Mouse (Mus musculus) forebrain, embryonic 11.5 days (tissue): ENCODE measurements around the gene Recql5. TPM values are rescaled to one million over a fixed set of nuclear protein-coding genes. Genes with fewer than 3 reads are reported as not detected.

Experiments used
- ATAC-seq: fragments of 200-750 bp; cut with Nextera tagmentation; replicated peaks from 2 replicates; pipeline ENCODE4 v1.8.0; 2017; ENCODE audit warnings: moderate TSS enrichment; ENCODE audit not compliant: low FRiP score
- DNase-seq: peaks from one replicate; pipeline ENCODE4 v3.0.0-alpha.2; 2017; ENCODE audit warnings: low spot score
- H3K27ac ChIP-seq: fragments of 300-500 bp; sonication (generic); 2 replicates; pipeline ENCODE4 v1.5.1; 2014; ENCODE audit warnings: low read depth, low read length
- H3K27me3 ChIP-seq: fragments of 300-500 bp; sonication (generic); 2 replicates; pipeline ENCODE4 v1.6.1; 2014; ENCODE audit warnings: mild to moderate bottlenecking, low read length, mixed read lengths; ENCODE audit not compliant: control insufficient read depth, insufficient read depth
- H3K36me3 ChIP-seq: fragments of 300-500 bp; sonication (generic); 2 replicates; pipeline ENCODE4 v1.6.1; 2014; ENCODE audit warnings: mild to moderate bottlenecking, low read length, moderate library complexity, mixed read lengths; ENCODE audit not compliant: control insufficient read depth, insufficient read depth
- H3K4me1 ChIP-seq: fragments of 300-500 bp; sonication (generic); replicated peaks from 2 replicates; pipeline ENCODE4 v1.6.1; 2014; ENCODE audit warnings: low read length, mixed read lengths; ENCODE audit not compliant: control insufficient read depth, insufficient read depth
- H3K4me2 ChIP-seq: fragments of 300-500 bp; sonication (generic); 2 replicates; pipeline ENCODE4 v1.6.1; 2014; ENCODE audit warnings: low read depth, mild to moderate bottlenecking, low read length, moderate library complexity, mixed read lengths; ENCODE audit not compliant: severe bottlenecking
- H3K4me3 ChIP-seq: fragments of 300-500 bp; sonication (generic); 2 replicates; pipeline ENCODE4 v1.5.1; 2014; ENCODE audit warnings: low read depth, low read length
- H3K9ac ChIP-seq: fragments of 300-500 bp; sonication (generic); 2 replicates; pipeline ENCODE4 v1.6.1; 2014; ENCODE audit warnings: low read length
- H3K9me3 ChIP-seq: fragments of 300-500 bp; sonication (generic); 2 replicates; pipeline ENCODE4 v1.6.1; 2016; ENCODE audit warnings: low read length, mixed read lengths; ENCODE audit not compliant: control insufficient read depth
- WGBS: fragments of 180-500 bp; shearing (Covaris S2); extraction: QIAGEN DNeasy Blood & Tissue Kit; methylation state at CpG from one replicate; pipeline ENCODE4 v1.1.7; 2014; 5-methylcytosine and 5-hydroxymethylcytosine counted together
- polyA plus RNA-seq: library from polyadenylated mRNA; unstranded; fragments of >200 nt; fragmentation: Nextera tagmentation; extraction: Ambion mirVana; gene quantifications from 2 replicates; pipeline ENCODE4 v1.2.1, GENCODE M21; 2014

The Recql5 gene
- polyA plus RNA-seq, 1 experiment from 2014 or later: 28.3 TPM

GRCm38 (mm10) chr11:115964977-115965604, 31.8 kb upstream of the Recql5 start:
- ATAC-seq (no peak), DNase-seq (no peak)
- Histone ChIP-seq H3K4me1 (no peaks in the 10 kb centered on the region), H3K4me3 (no peak overlapping the region), H3K27me3 (no peaks in the 10 kb centered on the region), H3K9me3 (no peaks in the 10 kb centered on the region), H3K36me3 (peaks cover 28% of the 10 kb centered on the region), H3K27ac (no peak overlapping the region), H3K9ac (no peak overlapping the region), H3K4me2 (no peak overlapping the region)
- 90% methylated on average over 10 of the region's 10 CpGs for WGBS

GRCm38 (mm10) chr11:115962651-115963412, 29.6 kb upstream of the Recql5 start:
- H3K36me3 ChIP-seq: peaks cover 30% of the 10 kb centered on the region
- no peak overlapping the region for H3K4me3 ChIP-seq
- no peak overlapping the region for H3K4me2 ChIP-seq
- H3K9ac ChIP-seq: no peak overlapping the region
- H3K27me3 ChIP-seq: no peaks in the 10 kb centered on the region
- 91% methylated on average over 9 of the region's 9 CpGs for WGBS
- H3K4me1 ChIP-seq: no peaks in the 10 kb centered on the region
- no peak overlapping the region for H3K27ac ChIP-seq
- H3K9me3 ChIP-seq: no peaks in the 10 kb centered on the region
- no peak for DNase-seq
- no peak for ATAC-seq

GRCm38 (mm10) chr11:115959018-115959417, 25.7 kb upstream of the Recql5 start:
- peaks cover 17% of the 10 kb centered on the region for H3K36me3 ChIP-seq
- 93% methylated on average over 9 of the region's 9 CpGs for whole genome bisulfite sequencing

GRCm38 (mm10) chr11:115957971-115958370, 24.7 kb upstream of the Recql5 start:
- Histone ChIP-seq H3K4me3 (no peak overlapping the region), H3K9ac (no peak overlapping the region), H3K4me1 (no peaks in the 10 kb centered on the region; the same call in none of the 2 replicates), H3K36me3 (peaks cover 12% of the 10 kb centered on the region), H3K4me2 (no peak overlapping the region), H3K27me3 (no peaks in the 10 kb centered on the region), H3K9me3 (no peaks in the 10 kb centered on the region), H3K27ac (no peak overlapping the region)
- 74% methylated on average over 7 of the region's 7 CpGs for WGBS
- DNase-seq: no peak
- no peak for ATAC-seq

More at GRCm38 (mm10) chr11:115959018-115959417, 25.7 kb upstream of the Recql5 start:
- Histone ChIP-seq H3K9me3 (no peaks in the 10 kb centered on the region), H3K9ac (no peak overlapping the region), H3K4me3 (no peak overlapping the region), H3K27me3 (no peaks in the 10 kb centered on the region), H3K4me2 (no peak overlapping the region), H3K27ac (no peak overlapping the region), H3K4me1 (no peaks in the 10 kb centered on the region; the same call in none of the 2 replicates)
- no peak for DNase-seq
- no peak for ATAC-seq

- WGBS: 5% methylated on average over 4 of the region's 4 CpGs
- H3K9ac ChIP-seq: no peak overlapping the region
- H3K27ac ChIP-seq: peak overlapping the region; percentile 14; the same call in 1 of the 2 replicates
- ATAC-seq: no peak
- no peak overlapping the region for H3K4me3 ChIP-seq
- H3K36me3 ChIP-seq: peaks cover 10% of the 10 kb centered on the region; the same call in 1 of the 2 replicates
- H3K9me3 ChIP-seq: no peaks in the 10 kb centered on the region
- DNase-seq: no peak
- no peak overlapping the region for H3K4me2 ChIP-seq
- no peaks in the 10 kb centered on the region for H3K27me3 ChIP-seq
- no peaks in the 10 kb centered on the region; the same call in none of the 2 replicates for H3K4me1 ChIP-seq
These were observed 23.2 kb upstream of the Recql5 start for GRCm38 (mm10) chr11:115956453-115956852.

GRCm38 (mm10) chr11:115955195-115955858, 22.1 kb upstream of the Recql5 start:
- H3K27ac ChIP-seq: no peak overlapping the region
- no peak overlapping the region for H3K4me3 ChIP-seq
- H3K4me2 ChIP-seq: no peak overlapping the region
- H3K9me3 ChIP-seq: no peaks in the 10 kb centered on the region
- H3K9ac ChIP-seq: no peak overlapping the region
- ATAC-seq (no peak), DNase-seq (no peak)
- H3K4me1 ChIP-seq: no peaks in the 10 kb centered on the region; the same call in none of the 2 replicates
- peaks cover 6% of the 10 kb centered on the region; the same call in 1 of the 2 replicates for H3K36me3 ChIP-seq
- 70% methylated on average over 10 of the region's 10 CpGs for WGBS
- no peaks in the 10 kb centered on the region for H3K27me3 ChIP-seq

GRCm38 (mm10) chr11:115954712-115955111, 21.4 kb upstream of the Recql5 start:
- Histone ChIP-seq H3K4me3 (no peak overlapping the region), H3K4me1 (no peaks in the 10 kb centered on the region; the same call in none of the 2 replicates), H3K9me3 (no peaks in the 10 kb centered on the region), H3K27ac (no peak overlapping the region), H3K27me3 (no peaks in the 10 kb centered on the region), H3K36me3 (peaks cover 6% of the 10 kb centered on the region; the same call in 1 of the 2 replicates), H3K4me2 (no peak overlapping the region), H3K9ac (no peak overlapping the region)
- ATAC-seq (no peak), DNase-seq (no peak)
- 94% methylated on average over 5 of the region's 5 CpGs for WGBS

- H3K36me3 ChIP-seq: no peaks in the 10 kb centered on the region; the same call in 1 of the 2 replicates
- no peak overlapping the region for H3K4me2 ChIP-seq
- H3K4me1 ChIP-seq: no peaks in the 10 kb centered on the region
- no peak overlapping the region for H3K4me3 ChIP-seq
- H3K27ac ChIP-seq: no peak overlapping the region
- no peak overlapping the region for H3K9ac ChIP-seq
- DNase-seq (no peak), ATAC-seq (no peak)
- no peaks in the 10 kb centered on the region for H3K9me3 ChIP-seq
- H3K27me3 ChIP-seq: no peaks in the 10 kb centered on the region
- WGBS: 90% methylated on average over 2 of the region's 2 CpGs
These were observed 17.4 kb upstream of the Recql5 start for GRCm38 (mm10) chr11:115950719-115951118.
